Mouse (Mus musculus): ENCODE data around the gene Ccm2. TPM values are rescaled to one million over a fixed set of nuclear protein-coding genes. Genes with fewer than 3 reads are reported as not detected.
A peak's percentile ranks its signal among the peaks of the same experiment; 100 is the strongest.

Gene Ccm2
- polyA plus RNA-seq (2012; rRNA removed), result 450 and 470 TPM in 2 replicates

DNA sequence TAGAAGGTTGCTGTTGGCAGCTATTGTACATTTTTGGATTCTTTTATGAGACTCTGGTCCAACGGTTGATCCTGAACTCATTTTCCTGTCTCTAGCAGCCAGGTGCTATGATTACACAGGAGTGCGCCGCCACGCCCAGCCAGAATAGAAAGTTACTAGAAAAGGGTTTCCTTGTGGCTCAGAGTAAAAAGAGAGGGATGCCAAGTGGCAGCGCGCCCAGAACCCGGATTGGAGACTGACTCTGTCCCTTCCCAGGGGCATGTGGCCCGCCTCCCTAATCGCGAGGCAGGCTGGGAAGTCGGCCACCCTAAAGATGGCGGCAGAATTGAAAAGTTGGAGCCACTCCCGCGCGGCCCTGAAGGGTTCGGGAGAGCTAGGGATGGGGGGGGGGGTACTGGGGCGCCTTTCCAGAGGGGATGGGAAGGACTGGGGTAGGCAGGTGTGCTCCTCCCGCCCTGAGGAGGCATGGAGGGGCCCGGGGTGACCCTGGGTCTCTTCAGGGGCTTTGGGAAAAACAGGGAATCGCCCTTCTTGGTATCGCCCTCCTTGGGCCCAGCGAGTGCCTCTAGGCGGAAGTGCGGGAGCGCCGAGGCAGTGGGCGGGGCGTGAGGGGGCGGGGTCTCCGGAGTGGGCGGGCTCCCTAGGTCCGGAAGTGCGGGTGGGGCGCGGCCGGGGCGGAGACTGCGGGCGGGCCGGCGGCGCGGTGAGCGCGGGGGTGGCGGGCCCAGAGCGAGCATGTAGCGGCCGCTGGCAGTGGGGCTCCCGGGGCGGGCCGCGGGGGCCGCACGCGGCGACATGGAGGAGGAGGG, at the start of gene Ccm2:
TSS of gene Ccm2 (plus strand) at position 683 of the 809 bp plus-strand sequence.
- Histone ChIP-seq H3K4me1 (replicated peaks; ENCODE audit: control insufficient read depth, insufficient read depth, low read length) (peaks cover 8% of the 10 kb centered on the region), H3K27ac (ENCODE audit: control insufficient read depth, insufficient read depth, low read length) (peak within 1 kb of the TSS; percentile 63), H3K4me3 (ENCODE audit: control insufficient read depth, insufficient read depth, low read length) (peak within 1 kb of the TSS; percentile 79), H3K27me3 (ENCODE audit: control insufficient read depth, insufficient read depth, low read length) (no peaks in the 10 kb centered on the region), H3K36me3 (ENCODE audit: control insufficient read depth, insufficient read depth, low read length) (no peaks in the 10 kb centered on the region)
- whole genome bisulfite sequencing, result 2% methylated on average over 40 of the region's 57 CpGs
- TF ChIP-seq CTCF (IDR thresholded peaks at IDR 0.05; ENCODE audit: borderline replicate concordance, control insufficient read depth, extremely low read depth, insufficient read depth, low read length, poor library complexity) (0 out of 2 replicates have a peak, but pooled peaks have one; percentile 12), POLR2A (IDR thresholded peaks at IDR 0.05; ENCODE audit: control insufficient read depth, extremely low read depth, insufficient read depth, low read length, poor library complexity) (peak; percentile 96)
- DNase-seq, result peak; percentile 87

DNA sequence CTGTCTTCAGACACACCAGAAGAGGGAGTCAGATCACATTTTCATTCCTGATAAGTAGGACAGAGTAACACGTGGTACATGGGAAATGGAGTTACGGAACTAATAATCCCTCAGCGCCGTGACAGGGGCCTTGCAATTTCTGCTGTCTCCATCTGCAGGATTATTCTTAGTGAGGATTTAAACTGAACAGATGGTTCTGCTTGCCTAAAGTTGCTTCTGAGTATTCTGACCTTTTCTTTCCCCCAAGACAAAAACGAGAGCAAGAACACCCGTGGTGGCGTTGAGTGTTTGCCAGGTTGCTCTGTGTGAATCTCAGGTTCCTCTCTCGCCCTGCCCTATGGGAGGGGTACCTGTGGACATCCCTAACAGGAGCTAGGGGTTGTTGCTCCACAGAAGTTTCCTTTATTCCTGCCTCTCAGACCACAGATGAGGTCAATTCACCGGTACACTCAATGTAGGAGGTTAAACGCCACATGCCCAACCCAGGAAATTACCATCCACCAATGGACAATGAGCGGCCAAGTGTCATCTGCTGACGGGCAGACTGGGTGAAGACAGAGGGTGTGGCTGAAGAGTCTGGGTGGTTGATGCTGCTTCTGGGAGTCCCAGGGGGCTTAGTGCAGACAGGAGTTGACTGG, 49.3 kb upstream of the Ccm2 start:
- no peak for TF ChIP-seq POLR2A (IDR thresholded peaks at IDR 0.05; ENCODE audit: control insufficient read depth, extremely low read depth, insufficient read depth, low read length, poor library complexity)

GRCm38 (mm10) chr11:6502506-6502905, 44.2 kb upstream of the Ccm2 start:
- no peak for DNase-seq
- no peak for TF ChIP-seq POLR2A (IDR thresholded peaks at IDR 0.05; ENCODE audit: control insufficient read depth, extremely low read depth, insufficient read depth, low read length, poor library complexity)
- 100% methylated on average over 2 of the region's 2 CpGs for WGBS
- Histone ChIP-seq H3K4me1 (replicated peaks; ENCODE audit: control insufficient read depth, insufficient read depth, low read length) (no peaks in the 10 kb centered on the region), H3K4me3 (ENCODE audit: control insufficient read depth, insufficient read depth, low read length) (no peak overlapping the region), H3K27me3 (ENCODE audit: control insufficient read depth, insufficient read depth, low read length) (no peaks in the 10 kb centered on the region), H3K27ac (ENCODE audit: control insufficient read depth, insufficient read depth, low read length) (no peak overlapping the region), H3K36me3 (ENCODE audit: control insufficient read depth, insufficient read depth, low read length) (peaks cover 6% of the 10 kb centered on the region)

More for the DNA sequence above, 49.3 kb upstream of the Ccm2 start:
- DNase-seq, result no peak
- Histone ChIP-seq H3K36me3 (ENCODE audit: control insufficient read depth, insufficient read depth, low read length) (no peaks in the 10 kb centered on the region), H3K27me3 (ENCODE audit: control insufficient read depth, insufficient read depth, low read length) (no peaks in the 10 kb centered on the region), H3K27ac (ENCODE audit: control insufficient read depth, insufficient read depth, low read length) (no peak overlapping the region), H3K4me3 (ENCODE audit: control insufficient read depth, insufficient read depth, low read length) (no peak overlapping the region), H3K4me1 (replicated peaks; ENCODE audit: control insufficient read depth, insufficient read depth, low read length) (no peaks in the 10 kb centered on the region)
- whole genome bisulfite sequencing, result 55% methylated on average over 12 of the region's 12 CpGs

GRCm38 (mm10) chr11:6504226-6504625, 42.5 kb upstream of the Ccm2 start:
- Histone ChIP-seq H3K36me3 (ENCODE audit: control insufficient read depth, insufficient read depth, low read length) (peaks cover 15% of the 10 kb centered on the region), H3K4me3 (ENCODE audit: control insufficient read depth, insufficient read depth, low read length) (no peak overlapping the region), H3K27ac (ENCODE audit: control insufficient read depth, insufficient read depth, low read length) (no peak overlapping the region), H3K4me1 (replicated peaks; ENCODE audit: control insufficient read depth, insufficient read depth, low read length) (no peaks in the 10 kb centered on the region), H3K27me3 (ENCODE audit: control insufficient read depth, insufficient read depth, low read length) (no peaks in the 10 kb centered on the region)
- WGBS, result 81% methylated on average over 3 of the region's 3 CpGs
- no peak for DNase-seq
- no peak for TF ChIP-seq CTCF (IDR thresholded peaks at IDR 0.05; ENCODE audit: borderline replicate concordance, control insufficient read depth, extremely low read depth, insufficient read depth, low read length, poor library complexity)
- TF ChIP-seq POLR2A (IDR thresholded peaks at IDR 0.05; ENCODE audit: control insufficient read depth, extremely low read depth, insufficient read depth, low read length, poor library complexity), result no peak

GRCm38 (mm10) chr11:6504689-6505088, 42.0 kb upstream of the Ccm2 start:
- WGBS, result 96% methylated on average over 6 of the region's 6 CpGs
- Histone ChIP-seq H3K36me3 (ENCODE audit: control insufficient read depth, insufficient read depth, low read length) (peaks cover 15% of the 10 kb centered on the region), H3K4me3 (ENCODE audit: control insufficient read depth, insufficient read depth, low read length) (no peak overlapping the region), H3K4me1 (replicated peaks; ENCODE audit: control insufficient read depth, insufficient read depth, low read length) (no peaks in the 10 kb centered on the region), H3K27ac (ENCODE audit: control insufficient read depth, insufficient read depth, low read length) (no peak overlapping the region), H3K27me3 (ENCODE audit: control insufficient read depth, insufficient read depth, low read length) (no peaks in the 10 kb centered on the region)
- TF ChIP-seq POLR2A (IDR thresholded peaks at IDR 0.05; ENCODE audit: control insufficient read depth, extremely low read depth, insufficient read depth, low read length, poor library complexity), result no peak
- no peak for TF ChIP-seq CTCF (IDR thresholded peaks at IDR 0.05; ENCODE audit: borderline replicate concordance, control insufficient read depth, extremely low read depth, insufficient read depth, low read length, poor library complexity)
- no peak for DNase-seq

DNA sequence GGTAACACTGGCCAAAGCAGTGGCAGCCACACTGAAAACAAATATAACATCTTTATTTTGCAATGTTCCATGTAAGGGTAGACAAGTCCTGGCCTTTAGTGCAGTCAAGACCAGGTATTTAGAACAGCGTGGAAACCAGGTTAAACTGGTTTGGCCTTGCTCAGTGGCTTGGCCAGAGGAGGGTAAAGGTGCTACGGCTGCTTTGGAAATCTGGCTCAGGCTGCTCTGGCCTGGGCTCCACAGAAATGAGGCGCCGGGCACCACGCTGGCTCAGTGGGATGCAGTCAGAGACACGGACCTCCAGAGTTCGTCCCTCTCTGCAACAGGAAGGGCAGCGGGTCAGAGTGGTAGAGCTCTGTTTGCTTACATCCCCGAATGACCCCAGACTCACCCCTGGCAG, 40.2 kb upstream of the Ccm2 start:
- H3K4me3 ChIP-seq (ENCODE audit: control insufficient read depth, insufficient read depth, low read length), result no peak overlapping the region
- H3K36me3 ChIP-seq (ENCODE audit: control insufficient read depth, insufficient read depth, low read length), result peaks cover 32% of the 10 kb centered on the region
- no peaks in the 10 kb centered on the region for H3K4me1 ChIP-seq (replicated peaks; ENCODE audit: control insufficient read depth, insufficient read depth, low read length)
- H3K27me3 ChIP-seq (ENCODE audit: control insufficient read depth, insufficient read depth, low read length), result no peaks in the 10 kb centered on the region
- no peak overlapping the region for H3K27ac ChIP-seq (ENCODE audit: control insufficient read depth, insufficient read depth, low read length)
- 96% methylated on average over 9 of the region's 9 CpGs for WGBS
- TF ChIP-seq POLR2A (IDR thresholded peaks at IDR 0.05; ENCODE audit: control insufficient read depth, extremely low read depth, insufficient read depth, low read length, poor library complexity), result no peak
- no peak for TF ChIP-seq CTCF (IDR thresholded peaks at IDR 0.05; ENCODE audit: borderline replicate concordance, control insufficient read depth, extremely low read depth, insufficient read depth, low read length, poor library complexity)
- DNase-seq, result no peak
